Mouse (Mus musculus) kidney, postnatal 25 days (tissue): ENCODE results near the gene Tstd2.

Experiments
- DNase-seq, 2 experiments: peaks; one replicate each; pipeline ENCODE4 v3.0.0; 2021; ENCODE audit warnings: mixed read lengths in 2 of 2

Gene Tstd2

DNA sequence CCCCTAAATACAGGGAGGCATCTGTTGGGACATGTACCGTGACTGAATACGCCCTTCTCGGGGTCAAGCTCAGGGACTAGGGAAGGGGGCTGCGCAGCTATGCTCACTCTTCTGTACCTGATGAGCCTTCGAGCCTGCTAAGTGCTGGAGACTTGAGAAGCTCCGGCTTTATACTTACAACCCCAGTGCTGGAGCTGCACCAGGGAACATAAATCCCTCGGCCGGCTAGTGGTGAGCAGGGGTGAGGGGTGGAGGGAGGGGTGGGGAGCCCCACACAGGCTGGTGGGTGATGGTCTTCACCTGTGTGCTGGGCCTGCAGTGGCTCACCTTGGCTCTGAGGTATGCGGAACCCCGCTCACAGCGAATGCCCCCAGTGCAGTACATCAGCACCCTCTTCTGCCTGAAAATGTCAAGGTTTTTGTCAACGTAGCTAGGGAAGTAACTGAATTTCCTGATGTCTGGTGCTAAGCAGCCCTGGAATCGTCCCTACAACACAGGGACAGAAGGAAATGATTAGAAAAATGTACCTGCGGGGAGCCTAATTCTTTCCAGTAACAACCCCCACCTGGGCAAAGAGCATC is 18.9 kb downstream of the Tstd2 start:
- no peak for DNase-seq

DNA sequence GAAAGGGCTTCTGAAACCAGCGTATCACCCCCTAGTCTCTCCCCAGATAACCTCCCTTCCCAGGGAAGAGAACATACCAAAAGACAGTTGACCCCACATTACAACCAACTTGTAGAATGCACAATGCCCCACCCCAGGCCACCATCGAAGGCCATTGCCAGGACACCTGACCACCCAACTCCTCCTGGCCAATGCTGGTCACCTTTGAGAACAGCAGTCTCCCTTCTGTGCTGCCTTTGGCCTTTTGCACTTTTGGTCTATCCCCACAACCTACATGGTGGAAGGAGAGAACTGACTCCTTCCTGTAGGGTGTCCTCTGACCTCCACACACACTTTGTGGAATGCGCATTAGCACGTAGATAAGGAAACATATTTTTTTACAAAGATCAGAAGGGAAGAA is 21.0 kb downstream of the Tstd2 start:
- no peak for DNase-seq

- peak; percentile 7 to 52 for DNase-seq
These were observed 21.8 kb downstream of the Tstd2 start for GRCm38 (mm10) chr4:46116544-46117175.

- no peak for DNase-seq
These were observed 23.2 kb downstream of the Tstd2 start for GRCm38 (mm10) chr4:46115308-46115707.

- DNase-seq = no peak
These were observed 27.1 kb downstream of the Tstd2 start for GRCm38 (mm10) chr4:46111361-46111760.

DNA sequence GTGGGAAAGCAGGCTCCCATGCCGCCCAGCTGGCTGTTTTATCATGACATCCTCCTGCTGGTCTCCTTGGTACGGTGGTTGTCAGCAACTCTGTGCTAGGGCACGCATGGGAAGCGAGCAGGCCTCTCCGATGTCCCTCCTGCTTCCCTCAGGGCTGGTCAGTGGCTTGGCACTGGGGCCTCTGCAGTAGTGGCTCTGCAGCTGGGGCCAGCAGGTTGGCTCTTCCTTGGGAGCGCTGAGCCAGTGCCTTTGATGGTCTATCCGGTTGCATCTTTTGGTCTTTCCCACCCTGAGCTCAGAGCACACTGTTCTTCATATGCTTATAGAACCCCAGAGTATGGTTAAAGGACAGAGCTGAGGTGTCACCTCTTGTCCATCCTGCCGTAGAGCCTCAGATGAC is 28.4 kb downstream of the Tstd2 start:
- no peak for DNase-seq

GRCm38 (mm10) chr4:46102078-46102769 is 36.3 kb downstream of the Tstd2 start:
- no peak for DNase-seq

GRCm38 (mm10) chr4:46101211-46101711 is 37.2 kb downstream of the Tstd2 start:
- DNase-seq = no peak

DNA sequence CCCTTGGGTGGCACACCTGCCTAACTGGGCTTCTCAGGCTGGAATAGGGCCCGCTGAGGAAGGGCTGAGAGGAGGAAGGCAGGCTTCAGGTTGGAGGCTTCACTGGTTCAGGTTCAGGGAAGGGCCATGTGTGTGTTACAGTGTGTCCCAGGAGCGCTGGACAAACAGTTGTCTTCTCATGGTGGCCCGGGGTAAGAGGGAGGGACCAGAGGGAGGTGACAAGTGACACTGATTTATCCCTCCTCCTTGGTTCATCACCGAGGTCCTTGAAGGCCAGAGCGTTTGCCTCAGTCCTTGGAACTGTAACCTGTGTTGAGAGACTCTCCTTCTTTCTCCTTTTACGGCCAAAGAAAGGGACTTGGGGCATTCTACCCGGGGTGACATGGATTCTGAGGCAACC is 38.0 kb downstream of the Tstd2 start:
- DNase-seq = no peak

DNA sequence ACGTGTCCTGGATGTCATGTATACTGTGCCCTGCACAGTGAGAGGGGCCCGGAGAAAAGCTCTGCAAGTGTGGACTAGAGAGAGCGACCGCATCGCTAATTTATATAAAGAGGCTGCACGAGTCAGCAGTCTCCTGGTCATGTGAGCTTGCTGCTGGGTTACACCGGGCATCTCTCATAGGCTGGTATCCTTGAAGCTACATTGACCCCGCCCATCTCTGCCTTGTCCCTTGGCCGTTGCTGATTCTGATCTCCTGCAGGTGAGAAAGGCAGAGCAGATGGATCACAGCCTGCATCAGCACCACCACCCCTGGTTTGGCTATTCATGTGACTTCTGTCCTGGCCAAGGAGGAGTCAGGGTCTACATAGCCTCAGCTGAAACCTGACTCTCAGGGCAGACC is 39.4 kb downstream of the Tstd2 start:
- no peak for DNase-seq

DNA sequence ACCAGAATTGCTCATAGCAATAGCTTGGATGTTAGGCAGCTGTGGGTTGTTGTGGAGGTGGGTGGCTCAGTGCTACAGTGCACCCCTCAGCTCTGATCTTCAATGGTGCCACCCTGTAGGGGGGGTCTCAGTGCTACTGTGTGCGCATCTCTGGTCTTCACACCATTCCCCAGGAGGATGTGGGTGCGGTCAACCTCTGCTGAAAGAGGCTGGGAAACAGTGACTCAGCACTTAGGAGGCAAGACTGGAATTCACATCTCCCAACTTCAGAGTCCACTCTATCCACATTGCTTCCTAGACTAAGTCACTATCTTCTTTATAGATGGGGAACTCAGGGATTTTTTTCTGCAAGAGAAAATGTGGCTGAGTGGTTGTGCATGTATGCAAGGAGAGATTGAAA is 40.9 kb downstream of the Tstd2 start:
- DNase-seq = no peak

DNA sequence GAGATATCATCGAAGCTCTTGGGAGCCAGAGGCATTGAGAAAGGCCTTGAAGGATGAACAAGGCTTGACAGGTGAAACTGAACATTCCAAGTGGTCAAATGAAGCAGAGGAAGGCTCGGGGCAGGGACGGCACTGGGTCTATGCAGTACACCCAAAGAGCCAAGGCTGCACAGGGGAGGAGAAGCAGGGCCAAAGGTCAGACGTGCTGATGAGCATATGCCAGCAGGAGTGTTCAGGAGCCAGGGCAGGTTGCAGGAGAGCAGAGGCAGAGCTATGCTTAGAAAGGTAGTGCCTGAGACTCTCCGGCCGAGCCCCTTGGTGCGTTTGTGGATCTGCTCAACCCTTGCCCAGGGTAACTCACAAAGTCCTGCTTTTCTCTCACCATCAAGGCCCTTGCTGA is 41.9 kb downstream of the Tstd2 start:
- DNase-seq = no peak

DNA sequence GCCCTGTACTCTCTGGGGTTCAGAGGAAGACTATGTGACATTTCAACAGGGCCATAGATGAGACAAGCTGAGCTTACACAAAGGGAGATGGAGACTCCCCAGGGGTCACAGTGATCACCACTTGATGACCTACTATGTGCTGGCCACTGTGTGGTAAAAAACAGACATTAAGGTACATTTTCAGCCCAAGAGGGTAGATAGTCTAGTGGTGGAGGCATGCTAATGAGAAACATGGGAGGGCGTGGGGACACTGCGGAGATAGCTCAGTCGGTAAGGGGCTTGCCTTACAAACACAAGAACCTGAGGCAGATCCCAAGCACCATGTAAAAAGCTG is 42.7 kb downstream of the Tstd2 start:
- DNase-seq = no peak

- no peak for DNase-seq
These were observed 43.3 kb downstream of the Tstd2 start for GRCm38 (mm10) chr4:46094916-46095825.

DNA sequence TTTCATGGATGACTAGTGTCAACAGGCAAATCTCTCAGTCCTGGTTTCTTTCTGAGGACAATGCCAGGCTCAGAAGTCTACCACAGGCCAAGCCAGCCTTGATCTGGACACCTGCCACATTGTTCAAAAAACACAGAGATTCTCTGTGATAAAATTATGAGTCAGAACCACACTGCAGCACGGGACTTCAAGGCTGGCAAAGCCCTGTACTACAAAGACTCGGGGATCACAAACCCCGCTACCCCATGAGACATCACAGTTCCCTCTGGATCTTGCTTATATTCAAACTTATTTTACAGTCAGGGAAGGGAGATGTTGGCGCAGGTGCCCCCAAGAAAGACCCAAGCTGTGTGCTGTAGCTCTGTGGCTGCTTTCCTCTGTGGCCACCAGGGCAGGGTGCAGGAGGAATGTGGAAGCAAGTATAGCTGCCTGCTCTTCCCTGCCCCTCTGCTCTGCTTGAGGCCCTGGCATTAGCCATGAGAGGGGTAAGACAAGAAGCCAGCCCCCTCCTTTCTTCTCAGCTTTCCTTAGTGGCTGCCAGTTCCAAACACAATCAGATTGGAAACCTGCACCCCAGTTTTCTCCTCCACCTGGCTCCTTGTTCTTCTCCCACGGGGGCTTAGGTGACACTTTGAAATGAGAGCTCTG is 45.9 kb downstream of the Tstd2 start:
- DNase-seq = no peak

DNA sequence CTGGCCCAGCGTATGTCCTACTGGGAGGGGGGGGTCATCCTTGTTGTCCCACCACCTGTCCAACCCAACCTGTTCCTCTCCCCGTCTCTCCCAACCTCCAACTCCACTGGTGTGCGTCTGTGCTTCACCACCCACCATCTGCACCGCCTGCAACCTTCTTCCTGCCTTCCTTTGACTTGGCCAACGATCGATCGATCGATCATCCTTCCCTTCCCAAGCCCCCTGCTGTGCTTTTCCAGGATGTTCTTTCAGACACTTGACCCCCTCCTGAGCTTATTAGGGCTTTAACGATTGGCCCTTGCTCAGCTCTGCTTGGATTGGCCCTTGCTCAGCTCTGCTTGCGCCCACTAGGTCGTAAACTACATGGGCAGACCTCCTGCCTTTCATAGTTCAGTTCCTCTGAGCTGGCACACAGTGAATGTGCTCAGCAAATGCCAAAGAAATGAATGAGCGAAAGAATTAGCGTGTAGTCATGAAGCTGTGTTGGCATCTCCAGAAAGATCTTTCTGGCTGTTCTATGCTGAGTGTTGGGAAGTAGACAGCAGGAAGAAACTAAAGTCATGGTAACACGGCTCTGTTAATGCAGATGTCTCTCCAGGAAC is 48.9 kb downstream of the Tstd2 start:
- no peak for DNase-seq

DNA sequence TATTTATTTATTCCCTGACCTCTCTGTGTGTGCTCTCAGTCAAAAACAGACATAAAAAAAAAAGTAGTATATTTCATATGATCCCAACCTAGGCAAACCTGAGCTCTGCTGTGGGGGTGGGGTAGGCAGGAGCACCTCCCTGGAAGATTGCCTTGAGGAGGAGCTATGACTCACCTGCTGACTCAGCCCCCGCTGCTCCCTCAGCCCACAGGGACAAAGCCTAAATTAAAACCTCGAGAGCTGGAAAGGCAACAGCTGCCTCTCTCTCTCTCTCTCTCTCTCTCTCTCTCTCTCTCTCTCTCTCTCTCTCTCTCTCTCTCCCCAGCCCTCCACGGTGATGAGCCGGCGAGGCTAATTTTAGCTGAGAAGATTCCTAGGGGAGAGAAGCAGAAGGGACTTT is 50.6 kb downstream of the Tstd2 start:
- DNase-seq = peak; percentile 24 to 53

DNA sequence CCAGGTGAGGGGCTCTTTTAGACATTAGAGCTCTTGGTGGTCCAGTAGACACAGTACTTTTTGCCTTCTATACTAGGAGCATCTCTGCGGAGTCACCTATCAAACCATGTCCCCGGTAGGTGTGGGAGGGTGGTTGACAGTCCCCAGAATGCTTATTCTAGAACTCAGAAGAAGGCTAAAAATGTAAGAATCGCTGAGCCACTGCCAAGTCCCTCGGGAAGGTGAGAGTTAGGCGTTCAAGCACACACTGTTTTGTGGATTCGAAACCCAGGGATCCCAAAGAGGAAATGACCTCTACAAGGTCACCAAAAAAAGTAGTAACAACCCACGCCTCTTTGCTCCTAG is 51.1 kb downstream of the Tstd2 start:
- no peak for DNase-seq

DNA sequence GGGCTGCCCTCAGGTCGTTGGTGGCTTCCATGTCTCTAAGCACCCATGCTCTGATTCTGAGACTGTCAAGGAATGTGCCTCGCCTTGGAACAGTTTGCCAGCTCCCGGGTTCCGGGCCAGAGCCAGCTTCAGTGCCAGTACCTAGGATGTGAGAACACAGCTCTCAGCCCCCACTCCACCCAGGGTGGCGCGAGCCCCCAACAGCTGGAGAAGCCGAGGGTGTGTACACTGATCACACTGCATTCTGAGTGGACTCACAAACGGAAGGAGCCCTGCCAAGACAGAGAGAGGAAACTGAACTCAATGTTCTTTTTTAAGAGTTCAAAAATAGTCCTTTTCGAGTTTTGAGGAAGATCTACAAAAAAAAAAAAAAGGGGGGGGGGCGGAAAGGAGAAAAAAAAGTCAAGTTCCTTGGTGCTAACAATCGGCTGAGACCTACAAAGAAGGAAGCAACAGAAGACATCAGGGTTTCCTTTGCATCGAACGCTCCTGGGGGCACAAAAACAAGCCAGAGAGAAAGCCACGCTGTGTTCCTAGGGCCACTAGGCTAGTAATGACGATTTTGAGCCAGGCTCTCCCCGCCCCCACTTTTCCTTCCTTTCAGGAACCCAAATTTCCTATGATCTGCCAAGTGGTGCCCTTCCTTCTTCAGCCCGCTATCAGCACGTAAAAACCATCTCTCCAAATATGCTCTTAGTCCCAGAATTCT is 51.6 kb downstream of the Tstd2 start:
- peak; percentile 50 to 59 for DNase-seq

- no peak for DNase-seq
These were observed 53.2 kb downstream of the Tstd2 start for GRCm38 (mm10) chr4:46085223-46085811.

- no peak for DNase-seq
These were observed 53.9 kb downstream of the Tstd2 start for GRCm38 (mm10) chr4:46084416-46085172.
